Mouse (Mus musculus): ENCODE measurements at regions not wholly inside any gene's neighbourhood (a gene's known extent, or its start where the extent isn't known, plus 50 kb on each side); places are given as distances from the start of the nearest gene placed in this dataset.

DNA sequence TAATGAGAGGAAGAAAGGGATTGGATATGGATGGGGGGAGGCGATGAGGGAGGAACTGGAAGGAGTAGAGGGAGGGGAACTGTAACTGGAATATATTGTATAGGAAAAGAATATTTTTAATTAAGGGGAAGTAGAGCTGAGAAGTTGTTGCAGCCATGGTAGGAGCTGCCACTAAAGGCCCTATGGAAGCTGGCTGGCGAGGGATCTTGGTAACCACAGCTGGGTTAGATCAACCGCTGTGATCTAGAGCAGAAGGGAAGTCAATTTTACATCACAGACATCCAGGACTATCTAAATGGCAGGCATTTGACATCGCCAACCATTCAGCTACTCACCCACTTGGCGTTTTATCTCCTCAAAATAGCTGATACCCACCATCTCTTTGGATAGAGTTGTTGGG lies 168.8 kb upstream of the Ap5m1 start:
- Histone ChIP-seq H3K4me2 (replicated peaks; ENCODE audit: low read depth, low read length, severe bottlenecking) (no peak overlapping the region), H3K4me1 (ENCODE audit: control insufficient read depth, insufficient read depth, low read length) (no peaks in the 10 kb centered on the region), H3K9ac (ENCODE audit: low read depth, low read length, severe bottlenecking) (no peak overlapping the region), H3K36me3 (ENCODE audit: control insufficient read depth, insufficient read depth, low read length) (no peaks in the 10 kb centered on the region), H3K9me3 (ENCODE audit: control insufficient read depth, low read length) (0 out of 2 replicates have a peak, but pooled peaks cover 5% of the 10 kb centered on the region), H3K27me3 (ENCODE audit: control insufficient read depth, insufficient read depth, low read length) (no peaks in the 10 kb centered on the region), H3K4me3 (replicated peaks; ENCODE audit: low read length) (no peak overlapping the region), H3K27ac (replicated peaks; ENCODE audit: low read depth, low read length) (no peak overlapping the region)
- ATAC-seq (ENCODE audit: low FRiP score, low read depth) (no peak), DNase-seq (ENCODE audit: low spot score) (no peak)
- 90% methylated on average over 5 of the region's 5 CpGs for WGBS
- TF ChIP-seq POLR2A (IDR thresholded peaks at IDR 0.05; ENCODE audit: borderline replicate concordance, extremely low read depth, insufficient read depth, insufficient read length): no peak

DNA sequence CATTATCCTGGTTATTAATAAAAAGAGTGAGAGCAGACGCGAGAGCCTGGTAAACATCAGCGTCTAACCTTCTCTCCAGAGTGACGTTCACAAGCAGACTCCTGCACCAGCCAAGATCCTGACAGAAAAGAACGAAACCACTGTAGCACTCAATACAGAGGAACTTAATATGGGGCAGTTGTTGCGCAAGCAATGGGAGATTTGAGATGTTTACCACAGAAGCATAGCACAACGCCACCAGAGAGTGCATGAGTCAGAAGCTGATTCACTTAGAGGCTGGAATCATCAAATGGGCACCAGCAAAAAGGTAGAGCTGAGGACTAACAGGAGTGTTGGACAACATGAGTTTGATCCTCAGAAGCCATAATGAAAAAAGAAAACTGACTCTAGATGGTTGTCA lies 169.7 kb upstream of the Ap5m1 start:
- H3K4me3 ChIP-seq (replicated peaks; ENCODE audit: low read length): no peak overlapping the region
- TF ChIP-seq POLR2A (IDR thresholded peaks at IDR 0.05; ENCODE audit: borderline replicate concordance, extremely low read depth, insufficient read depth, insufficient read length): no peak
- 0 out of 2 replicates have a peak, but pooled peaks cover 5% of the 10 kb centered on the region for H3K9me3 ChIP-seq (ENCODE audit: control insufficient read depth, low read length)
- no peak overlapping the region for H3K4me2 ChIP-seq (replicated peaks; ENCODE audit: low read depth, low read length, severe bottlenecking)
- H3K36me3 ChIP-seq (ENCODE audit: control insufficient read depth, insufficient read depth, low read length): no peaks in the 10 kb centered on the region
- 86% methylated on average over 7 of the region's 7 CpGs for WGBS
- no peak overlapping the region for H3K27ac ChIP-seq (replicated peaks; ENCODE audit: low read depth, low read length)
- H3K4me1 ChIP-seq (ENCODE audit: control insufficient read depth, insufficient read depth, low read length): no peaks in the 10 kb centered on the region
- H3K9ac ChIP-seq (ENCODE audit: low read depth, low read length, severe bottlenecking): no peak overlapping the region
- ATAC-seq (ENCODE audit: low FRiP score, low read depth): no peak
- no peak for DNase-seq (ENCODE audit: low spot score)
- H3K27me3 ChIP-seq (ENCODE audit: control insufficient read depth, insufficient read depth, low read length): no peaks in the 10 kb centered on the region

DNA sequence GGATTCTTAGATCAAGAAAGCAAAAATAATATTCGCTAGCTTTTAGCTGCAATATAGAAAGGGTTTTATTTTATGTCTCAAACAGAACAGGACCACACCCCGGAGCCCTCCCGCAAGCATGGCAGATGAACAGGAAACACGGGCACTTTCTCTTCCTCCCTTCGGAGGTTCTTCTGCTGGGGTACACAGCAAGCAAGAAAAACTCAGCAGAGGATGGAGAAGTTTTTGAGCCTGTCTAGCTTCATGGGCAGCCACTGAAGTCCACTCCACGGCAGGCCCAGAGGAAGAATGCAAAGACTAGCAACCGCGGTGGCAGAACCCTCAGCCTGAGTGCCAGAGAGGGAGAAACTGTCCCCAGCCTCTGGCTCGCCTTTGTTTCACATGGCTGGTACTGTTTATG lies 174.7 kb upstream of the Ap5m1 start:
- H3K36me3 ChIP-seq (ENCODE audit: control insufficient read depth, insufficient read depth, low read length): no peaks in the 10 kb centered on the region
- no peak overlapping the region for H3K4me3 ChIP-seq (replicated peaks; ENCODE audit: low read length)
- DNase-seq (ENCODE audit: low spot score) (no peak), ATAC-seq (ENCODE audit: low FRiP score, low read depth) (no peak)
- no peak overlapping the region for H3K4me2 ChIP-seq (replicated peaks; ENCODE audit: low read depth, low read length, severe bottlenecking)
- H3K9ac ChIP-seq (ENCODE audit: low read depth, low read length, severe bottlenecking): no peak overlapping the region
- no peaks in the 10 kb centered on the region for H3K9me3 ChIP-seq (ENCODE audit: control insufficient read depth, low read length)
- 79% methylated on average over 9 of the region's 9 CpGs for WGBS
- H3K4me1 ChIP-seq (ENCODE audit: control insufficient read depth, insufficient read depth, low read length): no peaks in the 10 kb centered on the region
- TF ChIP-seq POLR2A (IDR thresholded peaks at IDR 0.05; ENCODE audit: borderline replicate concordance, extremely low read depth, insufficient read depth, insufficient read length): no peak
- H3K27ac ChIP-seq (replicated peaks; ENCODE audit: low read depth, low read length): no peak overlapping the region
- H3K27me3 ChIP-seq (ENCODE audit: control insufficient read depth, insufficient read depth, low read length): no peaks in the 10 kb centered on the region

GRCm38 (mm10) chr14:48888954-48889353 lies 176.9 kb upstream of the Ap5m1 start:
- DNase-seq (ENCODE audit: low spot score): no peak
- H3K9me3 ChIP-seq (ENCODE audit: control insufficient read depth, low read length): no peaks in the 10 kb centered on the region
- no peak overlapping the region for H3K27ac ChIP-seq (replicated peaks; ENCODE audit: low read depth, low read length)
- TF ChIP-seq POLR2A (IDR thresholded peaks at IDR 0.05; ENCODE audit: borderline replicate concordance, extremely low read depth, insufficient read depth, insufficient read length): no peak
- 6% methylated on average over 13 of the region's 13 CpGs for WGBS
- no peaks in the 10 kb centered on the region for H3K36me3 ChIP-seq (ENCODE audit: control insufficient read depth, insufficient read depth, low read length)
- H3K9ac ChIP-seq (ENCODE audit: low read depth, low read length, severe bottlenecking): no peak overlapping the region
- no peaks in the 10 kb centered on the region for H3K4me1 ChIP-seq (ENCODE audit: control insufficient read depth, insufficient read depth, low read length)
- H3K4me3 ChIP-seq (replicated peaks; ENCODE audit: low read length): no peak overlapping the region
- peak overlapping the region; percentile 29; the same call in 1 of the 2 replicates for H3K4me2 ChIP-seq (replicated peaks; ENCODE audit: low read depth, low read length, severe bottlenecking)
- H3K27me3 ChIP-seq (ENCODE audit: control insufficient read depth, insufficient read depth, low read length): no peaks in the 10 kb centered on the region
- ATAC-seq (ENCODE audit: low FRiP score, low read depth): no peak

DNA sequence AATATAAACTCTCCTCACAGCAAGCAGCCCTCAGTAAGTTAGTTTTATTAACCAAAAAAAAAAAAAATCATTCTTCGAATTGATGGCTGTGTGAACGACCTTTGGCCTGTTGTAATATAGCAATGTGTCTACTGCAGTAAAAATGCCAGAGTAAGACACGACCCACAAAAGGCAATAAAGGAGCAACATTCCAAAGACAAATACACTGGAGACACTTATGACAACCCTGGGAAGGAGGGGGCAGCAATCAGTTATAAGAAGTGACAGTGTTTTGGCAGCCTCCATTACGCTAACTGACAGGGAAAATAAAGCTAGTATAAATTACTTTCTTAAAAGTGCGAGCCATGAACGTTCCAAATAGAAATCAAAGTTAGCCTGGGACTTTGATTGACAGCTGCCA lies 185.9 kb upstream of the Ap5m1 start:
- Histone ChIP-seq H3K4me2 (replicated peaks; ENCODE audit: low read depth, low read length, severe bottlenecking) (no peak overlapping the region), H3K27ac (replicated peaks; ENCODE audit: low read depth, low read length) (no peak overlapping the region), H3K4me1 (ENCODE audit: control insufficient read depth, insufficient read depth, low read length) (no peaks in the 10 kb centered on the region), H3K36me3 (ENCODE audit: control insufficient read depth, insufficient read depth, low read length) (no peaks in the 10 kb centered on the region), H3K4me3 (replicated peaks; ENCODE audit: low read length) (no peak overlapping the region), H3K9me3 (ENCODE audit: control insufficient read depth, low read length) (no peaks in the 10 kb centered on the region), H3K9ac (ENCODE audit: low read depth, low read length, severe bottlenecking) (no peak overlapping the region), H3K27me3 (ENCODE audit: control insufficient read depth, insufficient read depth, low read length) (no peaks in the 10 kb centered on the region)
- 24% methylated on average over 6 of the region's 6 CpGs for WGBS
- no peak for TF ChIP-seq POLR2A (IDR thresholded peaks at IDR 0.05; ENCODE audit: borderline replicate concordance, extremely low read depth, insufficient read depth, insufficient read length)
- DNase-seq (ENCODE audit: low spot score) (no peak), ATAC-seq (ENCODE audit: low FRiP score, low read depth) (no peak)

Measured in limb, embryonic 14.5 days (tissue).